Mouse (Mus musculus) erythroblast, adult 5-6 weeks (primary cell): Measurements from ENCODE around the gene Spem2. TPM values are rescaled to one million over a fixed set of nuclear protein-coding genes. Genes with fewer than 3 reads are reported as not detected.

Source experiments
- ATAC-seq: replicated peaks from 2 replicates; pipeline ENCODE4 v1.8.0; 2016; ENCODE audit warnings: moderate number of reproducible peaks, mild to moderate bottlenecking, moderate TSS enrichment, inconsistent platforms; ENCODE audit not compliant: poor library complexity, low FRiP score, severe bottlenecking
- total RNA-seq, 2 experiments: library from RNA; stranded (forward) in 1 of 2; stranded (reverse) in 1 of 2; fragments of 150-400 nt in 1 of 2; fragments of 200-764, 138-1000 nt in 1 of 2; gene quantifications; 2 replicates each; pipeline versions ENCODE4 v1.2.3 to v1.2.4; 2015 to 2017; ENCODE audit warnings: low replicate concordance in 2 of 2

Gene Spem2
- total RNA-seq, 2 experiments from 2014 or later: not detected

- ATAC-seq: no peak
Observed at GRCm38 (mm10) chr11:69836703-69837576, 18.7 kb upstream of the Spem2 start.

GRCm38 (mm10) chr11:69835966-69836335 is 17.7 kb upstream of the Spem2 start:
- ATAC-seq: no peak

GRCm38 (mm10) chr11:69835326-69835965 is 17.2 kb upstream of the Spem2 start:
- no peak for ATAC-seq

- peak; percentile 44 for ATAC-seq
Observed at GRCm38 (mm10) chr11:69834001-69834549, 15.8 kb upstream of the Spem2 start.

GRCm38 (mm10) chr11:69833554-69833953 is 15.3 kb upstream of the Spem2 start:
- ATAC-seq: no peak

GRCm38 (mm10) chr11:69828832-69829231 is 10.6 kb upstream of the Spem2 start:
- ATAC-seq: no peak

GRCm38 (mm10) chr11:69823456-69823855 is 5.2 kb upstream of the Spem2 start:
- no peak for ATAC-seq

GRCm38 (mm10) chr11:69822080-69822479 is 3.8 kb upstream of the Spem2 start, which contains the start of gene Spem1:
Gene Spem1, minus strand, starts transcription at chr11:69822180.
- ATAC-seq: no peak

- no peak for ATAC-seq
Observed at GRCm38 (mm10) chr11:69818871-69819270, 606 bp upstream of the Spem2 start.

GRCm38 (mm10) chr11:69816520-69816919 is 1.7 kb downstream of the Spem2 start:
- ATAC-seq: no peak

- ATAC-seq: no peak
Observed at GRCm38 (mm10) chr11:69815155-69815554, 3.1 kb downstream of the Spem2 start, which contains the start of gene Gm39566. Gene Gm39566, minus strand, starts transcription at chr11:69815298.

- ATAC-seq: no peak
Observed at GRCm38 (mm10) chr11:69810280-69810679, 8.0 kb downstream of the Spem2 start.

GRCm38 (mm10) chr11:69807641-69808040 is 10.6 kb downstream of the Spem2 start:
- ATAC-seq: no peak

GRCm38 (mm10) chr11:69806378-69806777 is 11.9 kb downstream of the Spem2 start:
- no peak for ATAC-seq

- ATAC-seq: no peak
Observed at GRCm38 (mm10) chr11:69804972-69805909, 13.0 kb downstream of the Spem2 start, which contains the start of gene Tmem102. Gene Tmem102, minus strand, starts transcription at chr11:69805624.

GRCm38 (mm10) chr11:69804652-69804940 is 13.7 kb downstream of the Spem2 start:
- no peak for ATAC-seq

GRCm38 (mm10) chr11:69803786-69804651 is 14.2 kb downstream of the Spem2 start:
- ATAC-seq: 0 out of 2 replicates have a peak, but pooled peaks have one; percentile 27

GRCm38 (mm10) chr11:69803328-69803727 is 14.9 kb downstream of the Spem2 start:
- no peak for ATAC-seq

GRCm38 (mm10) chr11:69802648-69803105 is 15.6 kb downstream of the Spem2 start:
- ATAC-seq: no peak
